Mouse (Mus musculus) layer of hippocampus, adult 18-20 months (tissue): Measurements from ENCODE around the gene Rasip1. TPM values are rescaled to one million over a fixed set of nuclear protein-coding genes. Genes with fewer than 3 reads are reported as not detected.

Experiments
- DNase-seq, 2 experiments: peaks; one replicate each; pipeline ENCODE4 v3.0.0; 2022; ENCODE audit warnings: low spot score in 2 of 2
- total RNA-seq, 2 experiments: library from RNA; stranded (reverse); gene quantifications; 2 replicates each; pipeline ENCODE4 v1.2.3; 2021

Rasip1 gene
- total RNA-seq, 2 experiments from 2014 or later = 6.0 to 6.3 TPM

GRCm38 (mm10) chr7:45623507-45623906 lies 3.8 kb upstream of the Rasip1 start:
- DNase-seq = no peak

GRCm38 (mm10) chr7:45624718-45625117 lies 2.6 kb upstream of the Rasip1 start:
- DNase-seq = no peak

- DNase-seq = no peak
Observed at GRCm38 (mm10) chr7:45625481-45625880, 1.8 kb upstream of the Rasip1 start.

- DNase-seq = no peak
Observed at GRCm38 (mm10) chr7:45626571-45627076, 664 bp upstream of the Rasip1 start.

GRCm38 (mm10) chr7:45628364-45629294 lies 1.3 kb downstream of the Rasip1 start:
- peak; percentile 72 to 82 for DNase-seq

GRCm38 (mm10) chr7:45630064-45630907 lies 3.0 kb downstream of the Rasip1 start:
- DNase-seq = no peak

GRCm38 (mm10) chr7:45632499-45632898 lies 5.2 kb downstream of the Rasip1 start:
- DNase-seq = no peak

- DNase-seq = no peak
Observed at GRCm38 (mm10) chr7:45634946-45635681, 7.8 kb downstream of the Rasip1 start.

GRCm38 (mm10) chr7:45635711-45636688 lies 8.7 kb downstream of the Rasip1 start:
- no peak for DNase-seq

- no peak for DNase-seq
Observed at GRCm38 (mm10) chr7:45637710-45638109, 10.4 kb downstream of the Rasip1 start.

- DNase-seq = peak; percentile 94 to 98
Observed at GRCm38 (mm10) chr7:45638623-45639401, 11.5 kb downstream of the Rasip1 start.

- no peak for DNase-seq
Observed at GRCm38 (mm10) chr7:45639561-45640027, 12.3 kb downstream of the Rasip1 start, which contains the start of gene Mamstr. Mamstr (plus strand) TSS chr7:45639977.

GRCm38 (mm10) chr7:45640191-45640957 lies 13.1 kb downstream of the Rasip1 start:
- DNase-seq = no peak

GRCm38 (mm10) chr7:45641391-45642040 lies 14.2 kb downstream of the Rasip1 start:
- no peak for DNase-seq

GRCm38 (mm10) chr7:45642083-45642482 lies 14.8 kb downstream of the Rasip1 start:
- no peak for DNase-seq

- no peak for DNase-seq
Observed at GRCm38 (mm10) chr7:45642503-45643255, 15.4 kb downstream of the Rasip1 start.
